Mouse (Mus musculus) megakaryocyte, embryonic 14.5 days (primary cell): Measurements from ENCODE around the gene Apol10b.
"Not testable (repeated sequence)": the region's sequence is repeated elsewhere in the genome, so short reads cannot be mapped to it uniquely, and the experiment has no call there.

Experiments
- FLI1 ChIP-seq: IDR thresholded peaks from 2 replicates; pipeline ENCODE4 v1.6.1; 2012; ENCODE audit warnings: low read length, inconsistent platforms, mixed read lengths
- GATA1 ChIP-seq: IDR thresholded peaks from 3 replicates; pipeline ENCODE4 v1.6.1; 2012; ENCODE audit warnings: mixed read lengths, low read length, inconsistent platforms, borderline replicate concordance

DNA sequence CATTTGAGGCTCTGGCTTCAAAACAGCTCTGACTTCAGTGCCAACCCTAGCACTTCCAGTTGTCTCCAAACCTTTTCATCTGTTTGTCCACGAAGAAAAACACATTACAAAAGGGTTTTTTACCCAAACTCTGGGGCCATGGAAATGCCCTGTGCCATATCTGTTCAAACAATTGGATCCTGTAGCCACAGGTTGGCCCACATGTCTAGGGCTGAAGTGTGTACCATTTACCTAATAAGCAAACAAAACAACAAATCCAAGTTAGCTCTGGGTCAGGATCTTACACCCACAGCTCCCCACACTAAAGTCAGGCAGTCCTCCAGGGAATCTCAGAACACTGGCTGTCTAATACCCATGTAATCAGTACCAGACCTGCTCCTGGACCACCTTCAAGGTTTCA is 56.7 kb downstream of the Apol10b start:
- not testable (repeated sequence) for TF ChIP-seq GATA1, FLI1
